Mouse (Mus musculus): ENCODE measurements around the gene Kif11. TPM values are rescaled to one million over a fixed set of nuclear protein-coding genes. Genes with fewer than 3 reads are reported as not detected.

Gene Kif11
- polyA plus RNA-seq, 1 experiment from 2014 or later: 121 TPM

DNA sequence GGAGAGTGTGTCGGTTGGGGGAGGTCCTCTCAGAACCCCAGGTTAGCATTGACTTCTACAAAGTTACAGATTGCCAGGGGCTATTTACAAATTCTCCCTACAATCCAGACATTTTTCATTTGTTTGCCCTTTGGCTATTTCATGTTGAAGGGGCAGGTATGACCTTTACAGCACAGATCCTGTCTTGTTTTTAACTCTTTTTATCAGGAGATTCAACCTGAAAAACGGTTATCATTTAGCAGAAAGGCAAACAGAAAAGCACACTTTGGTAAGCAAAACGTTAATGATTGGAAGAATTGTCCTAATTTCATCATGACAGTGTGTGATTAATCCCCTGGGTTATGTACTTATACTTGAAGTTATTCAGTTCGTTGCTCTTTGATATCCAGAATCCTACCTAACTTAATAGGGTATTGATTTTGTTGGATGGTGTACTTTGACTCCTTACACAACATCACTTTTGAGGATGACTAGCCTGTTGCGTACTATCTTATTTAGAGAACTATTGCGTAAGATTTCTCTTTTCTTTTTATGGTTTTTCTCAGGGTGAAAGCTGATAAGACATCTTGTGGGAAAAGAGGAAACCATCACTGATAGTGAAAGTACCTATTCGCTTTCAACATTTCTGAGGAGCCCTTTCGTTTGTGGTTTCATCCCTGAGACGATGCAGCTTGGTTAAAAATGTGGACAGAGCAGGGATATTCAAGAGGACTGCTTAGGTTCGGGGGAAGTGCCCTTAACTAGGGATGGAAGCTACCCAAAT, 66.5 kb downstream of the Kif11 start:
- no peak overlapping the region for H3K4me3 ChIP-seq (ENCODE audit: low read depth, low read length)
- 85% methylated on average over 10 of the region's 10 CpGs for WGBS
- no peak for ATAC-seq (replicated peaks; ENCODE audit: low FRiP score)

DNA sequence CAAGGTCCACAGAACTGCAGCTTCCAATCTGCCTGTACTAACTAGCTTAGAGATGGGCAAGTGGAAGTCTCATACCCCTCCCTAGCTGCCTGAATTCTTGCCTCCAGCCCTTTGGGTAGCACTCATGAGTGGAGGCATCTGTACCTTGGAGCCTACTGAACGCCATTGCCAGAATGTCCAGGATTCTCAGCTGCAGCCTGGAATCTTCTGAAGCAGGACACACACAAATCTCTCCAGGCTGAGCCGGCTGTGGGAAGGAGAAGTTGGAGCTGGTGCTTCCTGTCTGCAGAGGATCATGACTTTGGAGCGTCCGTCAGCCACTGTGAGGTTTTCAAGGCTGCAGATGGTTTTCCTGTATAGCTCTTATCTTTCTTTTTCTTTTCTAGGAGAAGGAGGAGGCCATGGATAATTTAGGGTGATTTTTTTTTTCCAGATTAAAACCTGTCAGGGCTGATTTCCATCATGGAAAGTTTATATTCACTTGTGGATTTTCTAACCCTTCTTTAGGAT, 67.5 kb downstream of the Kif11 start:
- H3K9me3 ChIP-seq (ENCODE audit: control insufficient read depth, low read length): no peaks in the 10 kb centered on the region
- DNase-seq (ENCODE audit: low spot score) (peak; percentile 16), ATAC-seq (replicated peaks; ENCODE audit: low FRiP score) (no peak)
- peaks cover 10% of the 10 kb centered on the region for H3K27me3 ChIP-seq (ENCODE audit: control insufficient read depth, insufficient read depth, low read length)
- H3K27ac ChIP-seq (ENCODE audit: low read depth, low read length): no peak overlapping the region
- no peak overlapping the region for H3K4me3 ChIP-seq (ENCODE audit: low read depth, low read length)
- no peak overlapping the region for H3K9ac ChIP-seq (ENCODE audit: low read length)
- H3K4me2 ChIP-seq (ENCODE audit: low read depth, low read length, severe bottlenecking): no peak overlapping the region
- no peaks in the 10 kb centered on the region for H3K4me1 ChIP-seq (replicated peaks; ENCODE audit: control insufficient read depth, insufficient read depth, low read length)
- no peaks in the 10 kb centered on the region for H3K36me3 ChIP-seq (ENCODE audit: control insufficient read depth, insufficient read depth, low read length)
- 86% methylated on average over 4 of the region's 4 CpGs for WGBS

More for the DNA sequence above, 66.5 kb downstream of the Kif11 start:
- H3K27ac ChIP-seq (ENCODE audit: low read depth, low read length): no peak overlapping the region
- H3K27me3 ChIP-seq (ENCODE audit: control insufficient read depth, insufficient read depth, low read length): peaks cover 17% of the 10 kb centered on the region
- peak; percentile 13 for DNase-seq (ENCODE audit: low spot score)
- H3K9me3 ChIP-seq (ENCODE audit: control insufficient read depth, low read length): no peaks in the 10 kb centered on the region
- H3K36me3 ChIP-seq (ENCODE audit: control insufficient read depth, insufficient read depth, low read length): no peaks in the 10 kb centered on the region
- no peak overlapping the region for H3K4me2 ChIP-seq (ENCODE audit: low read depth, low read length, severe bottlenecking)
- no peak overlapping the region for H3K9ac ChIP-seq (ENCODE audit: low read length)
- H3K4me1 ChIP-seq (replicated peaks; ENCODE audit: control insufficient read depth, insufficient read depth, low read length): no peaks in the 10 kb centered on the region

DNA sequence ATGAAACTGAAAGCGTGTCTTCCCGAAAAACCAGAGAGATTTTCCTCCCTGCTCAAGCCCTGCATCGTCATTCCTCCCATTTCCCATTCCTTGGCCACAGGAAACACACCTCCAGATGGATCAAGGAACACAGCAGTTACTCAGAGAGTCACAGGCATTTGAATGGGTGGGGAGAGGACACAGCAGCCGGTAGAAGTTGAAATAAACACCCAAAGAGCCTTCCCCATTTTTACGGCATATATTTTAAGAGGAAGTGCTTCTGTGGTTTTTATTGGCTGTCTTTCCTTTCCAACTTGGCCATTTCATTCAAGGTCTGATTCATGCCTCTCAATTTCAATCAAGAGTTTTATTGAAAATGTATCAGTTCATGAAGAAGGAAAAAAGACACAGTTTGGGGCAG, 72.0 kb downstream of the Kif11 start:
- H3K4me3 ChIP-seq (ENCODE audit: low read depth, low read length): no peak overlapping the region
- no peak for ATAC-seq (replicated peaks; ENCODE audit: low FRiP score)

DNA sequence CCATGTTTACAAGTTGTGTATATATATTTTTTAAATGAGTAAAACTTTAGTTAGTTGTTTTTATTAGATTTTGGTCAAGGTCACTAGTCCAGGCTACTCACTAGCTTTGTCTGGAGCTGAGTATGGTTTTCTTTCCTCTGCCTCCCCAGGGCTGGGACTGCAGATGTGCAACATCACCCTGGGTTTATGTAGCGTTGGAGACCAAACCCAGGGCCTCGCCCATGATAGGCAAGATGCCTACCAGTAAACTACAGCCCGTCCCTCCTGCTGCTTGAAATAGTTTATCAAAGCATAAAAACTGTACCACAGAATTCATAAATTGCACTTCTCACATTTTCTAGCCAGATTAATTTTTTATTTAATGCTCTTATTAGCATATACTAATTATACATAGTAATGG, 73.0 kb downstream of the Kif11 start:
- Histone ChIP-seq H3K36me3 (ENCODE audit: control insufficient read depth, insufficient read depth, low read length) (no peaks in the 10 kb centered on the region), H3K27me3 (ENCODE audit: control insufficient read depth, insufficient read depth, low read length) (no peaks in the 10 kb centered on the region), H3K9ac (ENCODE audit: low read length) (no peak overlapping the region), H3K9me3 (ENCODE audit: control insufficient read depth, low read length) (no peaks in the 10 kb centered on the region), H3K4me1 (replicated peaks; ENCODE audit: control insufficient read depth, insufficient read depth, low read length) (no peaks in the 10 kb centered on the region), H3K27ac (ENCODE audit: low read depth, low read length) (no peak overlapping the region), H3K4me3 (ENCODE audit: low read depth, low read length) (no peak overlapping the region), H3K4me2 (ENCODE audit: low read depth, low read length, severe bottlenecking) (no peak overlapping the region)
- 88% methylated on average over 3 of the region's 3 CpGs for WGBS
- DNase-seq (ENCODE audit: low spot score) (no peak), ATAC-seq (replicated peaks; ENCODE audit: low FRiP score) (no peak)

More for the DNA sequence above, 72.0 kb downstream of the Kif11 start:
- 76% methylated on average over 5 of the region's 5 CpGs for WGBS
- H3K27ac ChIP-seq (ENCODE audit: low read depth, low read length): no peak overlapping the region
- no peaks in the 10 kb centered on the region for H3K36me3 ChIP-seq (ENCODE audit: control insufficient read depth, insufficient read depth, low read length)
- H3K9ac ChIP-seq (ENCODE audit: low read length): no peak overlapping the region
- H3K4me2 ChIP-seq (ENCODE audit: low read depth, low read length, severe bottlenecking): no peak overlapping the region
- DNase-seq (ENCODE audit: low spot score): no peak
- no peaks in the 10 kb centered on the region for H3K9me3 ChIP-seq (ENCODE audit: control insufficient read depth, low read length)
- no peaks in the 10 kb centered on the region for H3K27me3 ChIP-seq (ENCODE audit: control insufficient read depth, insufficient read depth, low read length)
- no peaks in the 10 kb centered on the region for H3K4me1 ChIP-seq (replicated peaks; ENCODE audit: control insufficient read depth, insufficient read depth, low read length)

DNA sequence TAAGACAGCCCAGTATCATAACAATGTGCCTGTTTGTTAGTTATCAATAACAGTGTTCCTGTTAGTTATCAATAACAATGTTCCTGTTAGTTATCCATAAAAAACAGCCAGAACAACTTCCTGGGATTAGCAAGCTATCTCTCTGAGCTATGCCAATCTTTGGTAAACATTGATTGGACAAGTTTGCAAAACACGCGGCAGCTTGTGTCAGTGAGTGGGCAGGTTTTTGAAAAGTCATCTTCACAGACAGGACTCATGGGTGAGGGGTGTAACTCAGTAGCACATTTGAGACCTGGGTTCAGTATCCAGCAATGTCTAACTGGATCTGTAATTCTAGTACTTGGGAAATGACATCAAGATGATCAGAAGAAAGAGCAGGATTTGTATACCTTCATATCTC, 79.3 kb downstream of the Kif11 start:
- no peak for DNase-seq (ENCODE audit: low spot score)
- ATAC-seq (replicated peaks; ENCODE audit: low FRiP score): no peak
- WGBS: 91% methylated on average over 2 of the region's 2 CpGs
- Histone ChIP-seq H3K9ac (ENCODE audit: low read length) (no peak overlapping the region), H3K27ac (ENCODE audit: low read depth, low read length) (no peak overlapping the region), H3K9me3 (ENCODE audit: control insufficient read depth, low read length) (no peaks in the 10 kb centered on the region), H3K36me3 (ENCODE audit: control insufficient read depth, insufficient read depth, low read length) (no peaks in the 10 kb centered on the region), H3K4me3 (ENCODE audit: low read depth, low read length) (no peak overlapping the region), H3K4me1 (replicated peaks; ENCODE audit: control insufficient read depth, insufficient read depth, low read length) (0 out of 2 replicates have a peak, but pooled peaks cover 2% of the 10 kb centered on the region), H3K4me2 (ENCODE audit: low read depth, low read length, severe bottlenecking) (no peak overlapping the region), H3K27me3 (ENCODE audit: control insufficient read depth, insufficient read depth, low read length) (no peaks in the 10 kb centered on the region)

DNA sequence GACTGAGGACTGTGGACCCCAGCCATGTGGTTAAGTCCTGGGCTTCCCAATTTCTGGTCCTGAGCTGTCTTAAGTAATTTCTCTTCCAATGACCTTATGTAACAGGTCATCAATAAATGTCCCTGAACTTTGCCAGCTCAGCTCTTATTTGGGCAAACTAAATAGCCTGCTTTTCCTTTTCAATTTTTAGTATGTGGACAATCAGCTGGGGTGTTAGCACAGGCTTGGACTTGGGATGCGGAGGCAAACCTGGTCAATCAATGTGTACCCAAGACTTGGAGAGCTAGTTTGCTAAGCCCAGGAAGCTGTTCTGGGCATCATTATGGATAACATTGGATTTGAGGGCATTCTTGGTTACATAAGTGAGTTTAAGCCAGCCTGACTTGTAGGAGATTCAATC, 79.8 kb downstream of the Kif11 start:
- no peaks in the 10 kb centered on the region for H3K36me3 ChIP-seq (ENCODE audit: control insufficient read depth, insufficient read depth, low read length)
- 97% methylated on average over 1 of the region's 1 CpGs for WGBS
- H3K4me3 ChIP-seq (ENCODE audit: low read depth, low read length): no peak overlapping the region
- ATAC-seq (replicated peaks; ENCODE audit: low FRiP score): no peak
- no peak overlapping the region for H3K4me2 ChIP-seq (ENCODE audit: low read depth, low read length, severe bottlenecking)
- DNase-seq (ENCODE audit: low spot score): peak; percentile 5
- H3K9ac ChIP-seq (ENCODE audit: low read length): no peak overlapping the region
- H3K4me1 ChIP-seq (replicated peaks; ENCODE audit: control insufficient read depth, insufficient read depth, low read length): 0 out of 2 replicates have a peak, but pooled peaks cover 2% of the 10 kb centered on the region
- no peak overlapping the region for H3K27ac ChIP-seq (ENCODE audit: low read depth, low read length)
- no peaks in the 10 kb centered on the region for H3K9me3 ChIP-seq (ENCODE audit: control insufficient read depth, low read length)
- H3K27me3 ChIP-seq (ENCODE audit: control insufficient read depth, insufficient read depth, low read length): no peaks in the 10 kb centered on the region

DNA sequence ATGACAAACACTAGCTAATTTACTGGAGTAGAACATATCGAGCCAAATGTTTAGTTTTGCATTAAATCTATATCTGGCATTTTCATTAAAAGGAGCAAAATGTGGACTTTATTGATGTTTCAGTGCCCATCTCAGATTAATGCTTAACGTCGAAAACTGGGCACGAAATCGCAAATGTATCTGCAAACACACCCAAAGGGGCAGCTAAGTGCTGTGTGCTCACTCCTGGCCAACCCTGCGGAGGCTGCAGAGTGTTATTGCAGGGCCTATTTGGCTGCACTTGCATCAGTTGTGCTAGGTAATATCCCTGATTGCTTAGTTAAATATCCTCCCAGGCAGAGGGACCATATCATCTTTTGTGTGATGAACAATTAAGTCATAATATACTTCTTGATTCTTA, 81.8 kb downstream of the Kif11 start:
- DNase-seq (ENCODE audit: low spot score) (no peak), ATAC-seq (replicated peaks; ENCODE audit: low FRiP score) (no peak)
- WGBS: 88% methylated on average over 6 of the region's 6 CpGs
- Histone ChIP-seq H3K27me3 (ENCODE audit: control insufficient read depth, insufficient read depth, low read length) (no peaks in the 10 kb centered on the region), H3K9me3 (ENCODE audit: control insufficient read depth, low read length) (no peaks in the 10 kb centered on the region; the same call in 1 of the 2 replicates), H3K36me3 (ENCODE audit: control insufficient read depth, insufficient read depth, low read length) (no peaks in the 10 kb centered on the region), H3K9ac (ENCODE audit: low read length) (no peak overlapping the region), H3K27ac (ENCODE audit: low read depth, low read length) (no peak overlapping the region), H3K4me3 (ENCODE audit: low read depth, low read length) (no peak overlapping the region), H3K4me2 (ENCODE audit: low read depth, low read length, severe bottlenecking) (no peak overlapping the region), H3K4me1 (replicated peaks; ENCODE audit: control insufficient read depth, insufficient read depth, low read length) (0 out of 2 replicates have a peak, but pooled peaks cover 2% of the 10 kb centered on the region)

DNA sequence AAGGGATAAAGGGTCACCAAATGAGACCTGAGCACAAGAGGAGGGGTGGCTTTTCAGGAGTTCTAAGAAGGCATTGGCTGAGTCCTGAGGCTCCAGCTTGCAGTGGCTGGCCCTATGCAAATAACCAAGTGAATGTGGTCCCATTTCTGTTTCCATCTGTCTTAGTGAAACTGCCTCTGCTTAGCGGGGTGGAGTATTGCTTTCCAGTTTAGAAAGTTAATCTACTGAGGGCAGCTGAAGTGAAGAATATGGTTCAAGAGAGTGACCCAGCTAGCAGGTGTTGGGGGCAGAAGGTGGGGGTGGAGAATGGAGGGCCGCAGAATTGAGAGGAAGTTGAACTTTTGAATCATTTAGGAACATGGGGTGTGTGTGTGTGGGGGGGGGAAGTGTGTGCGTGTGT, 90.2 kb downstream of the Kif11 start:
- Histone ChIP-seq H3K9me3 (ENCODE audit: control insufficient read depth, low read length) (no peaks in the 10 kb centered on the region; the same call in 1 of the 2 replicates), H3K4me1 (replicated peaks; ENCODE audit: control insufficient read depth, insufficient read depth, low read length) (no peaks in the 10 kb centered on the region), H3K27ac (ENCODE audit: low read depth, low read length) (no peak overlapping the region), H3K9ac (ENCODE audit: low read length) (no peak overlapping the region), H3K27me3 (ENCODE audit: control insufficient read depth, insufficient read depth, low read length) (no peaks in the 10 kb centered on the region), H3K36me3 (ENCODE audit: control insufficient read depth, insufficient read depth, low read length) (no peaks in the 10 kb centered on the region), H3K4me3 (ENCODE audit: low read depth, low read length) (no peak overlapping the region), H3K4me2 (ENCODE audit: low read depth, low read length, severe bottlenecking) (no peak overlapping the region)
- ATAC-seq (replicated peaks; ENCODE audit: low FRiP score) (no peak), DNase-seq (ENCODE audit: low spot score) (no peak)
- WGBS: 88% methylated on average over 3 of the region's 3 CpGs

DNA sequence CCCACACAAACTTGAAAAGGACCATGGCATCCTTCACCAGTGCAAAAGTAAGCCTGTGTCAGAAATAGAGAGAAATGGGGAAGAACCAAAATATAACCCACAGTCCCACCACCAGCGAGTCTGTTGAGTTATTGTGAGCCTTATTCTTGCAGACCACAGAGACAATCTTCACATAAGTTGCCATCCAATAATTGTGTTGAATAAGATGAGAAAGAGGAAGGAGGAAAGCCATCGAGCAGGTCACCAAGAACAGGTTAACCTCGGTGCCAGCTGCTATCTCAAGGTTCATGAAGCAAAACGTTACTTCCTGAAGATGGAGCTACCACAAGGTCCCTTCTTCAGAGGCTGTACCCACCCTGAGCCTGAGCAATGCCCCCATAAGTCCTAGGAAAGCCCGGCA, 90.8 kb downstream of the Kif11 start:
- Histone ChIP-seq H3K9ac (ENCODE audit: low read length) (no peak overlapping the region), H3K27me3 (ENCODE audit: control insufficient read depth, insufficient read depth, low read length) (no peaks in the 10 kb centered on the region), H3K9me3 (ENCODE audit: control insufficient read depth, low read length) (no peaks in the 10 kb centered on the region), H3K4me3 (ENCODE audit: low read depth, low read length) (no peak overlapping the region), H3K36me3 (ENCODE audit: control insufficient read depth, insufficient read depth, low read length) (no peaks in the 10 kb centered on the region), H3K4me2 (ENCODE audit: low read depth, low read length, severe bottlenecking) (no peak overlapping the region), H3K4me1 (replicated peaks; ENCODE audit: control insufficient read depth, insufficient read depth, low read length) (no peaks in the 10 kb centered on the region), H3K27ac (ENCODE audit: low read depth, low read length) (no peak overlapping the region)
- whole genome bisulfite sequencing: 92% methylated on average over 5 of the region's 5 CpGs
- DNase-seq (ENCODE audit: low spot score): no peak
- no peak for ATAC-seq (replicated peaks; ENCODE audit: low FRiP score)

All from forebrain, embryonic 11.5 days (tissue).